Mouse (Mus musculus) left cerebral cortex, postnatal 4 days (tissue): ENCODE measurements around the gene E330009J07Rik. TPM values are rescaled to one million over a fixed set of nuclear protein-coding genes. Genes with fewer than 3 reads are reported as not detected.

ENCODE experiments used
- DNase-seq: peaks from one replicate; pipeline ENCODE4 v3.0.0-alpha.2; 2022
- intact Hi-C: fragments of 180-260 bp; cut with DNase I; formaldehyde crosslinking; loops from one replicate; pipeline ENCODE4 v1.15.1; 2025
- total RNA-seq, 2 experiments: library from RNA; stranded (reverse); gene quantifications; 2 replicates each; pipeline ENCODE4 v1.2.3; 2021

Gene E330009J07Rik
- total RNA-seq, 2 experiments from 2014 or later: 26.5 to 27.7 TPM

DNA sequence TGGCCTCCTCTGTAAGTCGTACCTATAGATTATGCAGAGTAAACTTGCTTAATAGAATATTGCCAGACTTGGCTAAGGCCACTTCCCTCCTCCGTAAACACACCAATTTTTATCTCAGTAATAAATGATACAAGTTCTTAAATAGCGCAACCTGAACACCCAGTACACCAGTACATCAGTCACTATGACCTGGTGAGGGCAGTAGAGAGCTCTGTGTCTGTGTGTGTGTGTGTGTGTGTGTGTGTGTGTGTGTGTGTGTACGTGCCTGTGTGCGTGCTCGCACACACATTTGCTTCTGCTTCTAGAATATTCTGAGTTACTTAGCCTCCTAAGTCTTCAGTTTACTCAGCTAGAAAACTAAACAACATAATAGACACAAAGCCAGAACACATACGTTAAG, 82.6 kb downstream of the E330009J07Rik start:
- no peak for DNase-seq
- intact Hi-C loops: no loop called here

Other genes with a start within 250 kb of the E330009J07Rik start
- gene Agk, start 111.0 kb downstream of the E330009J07Rik start, total RNA-seq: 10 to 100 TPM; 65.5 to 72.8 TPM
- gene Wee2, start 3.0 kb upstream of the E330009J07Rik start, total RNA-seq: not detected
- gene Ssbp1, start 35.2 kb upstream of the E330009J07Rik start, total RNA-seq: 10 to 100 TPM; 38.1 to 38.2 TPM
- under 1 TPM; 0.34 to 0.36 TPM for gene Tas2r137, start 55.1 kb upstream of the E330009J07Rik start, total RNA-seq
- gene Tas2r108, start 57.4 kb upstream of the E330009J07Rik start, total RNA-seq: not detected
- not detected for gene Prss37, start 83.4 kb upstream of the E330009J07Rik start, total RNA-seq
- gene Olfr461, start 118.9 kb upstream of the E330009J07Rik start, total RNA-seq: not detected
- not detected for gene Olfr460, start 133.4 kb upstream of the E330009J07Rik start, total RNA-seq
- under 1 TPM; 0.44 to 0.50 TPM for gene Clec5a, start 149.7 kb upstream of the E330009J07Rik start, total RNA-seq
- gene Tas2r138, start 177.2 kb upstream of the E330009J07Rik start, total RNA-seq: not detected
- gene Mgam, start 192.7 kb upstream of the E330009J07Rik start, total RNA-seq: under 1 TPM; 0.18 to 0.28 TPM